Mouse (Mus musculus): ENCODE measurements around the gene Ccdc124.
A peak's percentile ranks its signal among the peaks of the same experiment; 100 is the strongest.
"Not testable (repeated sequence)": the region's sequence is repeated elsewhere in the genome, so short reads cannot be mapped to it uniquely, and the experiment has no call there.

Gene Ccdc124

GRCm38 (mm10) chr8:70873364-70873985, at the start of gene Ccdc124:
Ccdc124 (minus strand) TSS chr8:70873935.
- peak; percentile 96 for DNase-seq

- DNase-seq = no peak
These were observed 46.6 kb upstream of the Ccdc124 start for GRCm38 (mm10) chr8:70920049-70920922.

- no peak for DNase-seq
These were observed 41.0 kb upstream of the Ccdc124 start for GRCm38 (mm10) chr8:70914704-70915103.

- DNase-seq = no peak
These were observed 39.8 kb upstream of the Ccdc124 start for GRCm38 (mm10) chr8:70913523-70913922.

GRCm38 (mm10) chr8:70912955-70913354, 39.2 kb upstream of the Ccdc124 start:
- no peak for DNase-seq

- peak; percentile 22 for DNase-seq
These were observed 37.9 kb upstream of the Ccdc124 start for GRCm38 (mm10) chr8:70911596-70911995.

GRCm38 (mm10) chr8:70907518-70907917, 33.8 kb upstream of the Ccdc124 start:
- DNase-seq = no peak

- DNase-seq = peak; percentile 88
These were observed 32.3 kb upstream of the Ccdc124 start, which contains the start of gene Map1s for GRCm38 (mm10) chr8:70905831-70906736. Map1s (plus strand) TSS chr8:70905932.

GRCm38 (mm10) chr8:70905463-70905830, 31.7 kb upstream of the Ccdc124 start:
- no peak for DNase-seq

GRCm38 (mm10) chr8:70904532-70904931, 30.8 kb upstream of the Ccdc124 start:
- DNase-seq = peak; percentile 70

GRCm38 (mm10) chr8:70903582-70903981, 29.8 kb upstream of the Ccdc124 start:
- DNase-seq = no peak

- no peak for DNase-seq
These were observed 29.4 kb upstream of the Ccdc124 start for GRCm38 (mm10) chr8:70903112-70903511.

GRCm38 (mm10) chr8:70902211-70902610, 28.5 kb upstream of the Ccdc124 start:
- peak; percentile 47 for DNase-seq

GRCm38 (mm10) chr8:70900872-70901387, 27.2 kb upstream of the Ccdc124 start:
- DNase-seq = no peak

GRCm38 (mm10) chr8:70899226-70899625, 25.5 kb upstream of the Ccdc124 start:
- no peak for DNase-seq

GRCm38 (mm10) chr8:70898661-70899198, 25.0 kb upstream of the Ccdc124 start:
- DNase-seq = no peak

GRCm38 (mm10) chr8:70897681-70898413, 24.1 kb upstream of the Ccdc124 start:
- peak; percentile 90 for DNase-seq

GRCm38 (mm10) chr8:70897021-70897680, 23.4 kb upstream of the Ccdc124 start, which contains the start of gene Rpl18a:
Rpl18a (minus strand) TSS chr8:70897412.
- DNase-seq = peak; percentile 98

- DNase-seq = no peak
These were observed 22.7 kb upstream of the Ccdc124 start for GRCm38 (mm10) chr8:70896316-70897020.

GRCm38 (mm10) chr8:70895571-70896259, 22.0 kb upstream of the Ccdc124 start:
- not testable (repeated sequence) for DNase-seq

All from kidney, postnatal 14 days (tissue).